Mouse (Mus musculus) adrenal gland, postnatal 25 days (tissue): ENCODE measurements around the gene Cpm. TPM values are rescaled to one million over a fixed set of nuclear protein-coding genes. Genes with fewer than 3 reads are reported as not detected.
A peak's percentile ranks its signal among the peaks of the same experiment; 100 is the strongest.
"Not testable (repeated sequence)": the region's sequence is repeated elsewhere in the genome, so short reads cannot be mapped to it uniquely, and the experiment has no call there.

Experiments used
- DNase-seq: peaks from one replicate; pipeline ENCODE4 v3.0.0; 2021; ENCODE audit warnings: mixed read lengths
- total RNA-seq: library from RNA; stranded (reverse); gene quantifications from 2 replicates; pipeline ENCODE4 v1.2.3, GENCODE M21; 2021

The Cpm gene
- total RNA-seq, 1 experiment from 2014 or later = 27.0 TPM

- DNase-seq = not testable (repeated sequence)
These were observed 75.1 kb downstream of the Cpm start for GRCm38 (mm10) chr10:117704314-117704963.

- no peak for DNase-seq
These were observed 75.7 kb downstream of the Cpm start for GRCm38 (mm10) chr10:117704964-117705335.

GRCm38 (mm10) chr10:117705806-117706205 lies 76.5 kb downstream of the Cpm start:
- DNase-seq = no peak

- DNase-seq = no peak
These were observed 77.1 kb downstream of the Cpm start for GRCm38 (mm10) chr10:117706440-117706839.

GRCm38 (mm10) chr10:117707114-117707838 lies 78.0 kb downstream of the Cpm start:
- no peak for DNase-seq

GRCm38 (mm10) chr10:117708376-117708775 lies 79.1 kb downstream of the Cpm start:
- no peak for DNase-seq

GRCm38 (mm10) chr10:117708856-117709255 lies 79.6 kb downstream of the Cpm start:
- DNase-seq = no peak

- no peak for DNase-seq
These were observed 80.1 kb downstream of the Cpm start for GRCm38 (mm10) chr10:117709326-117709830.

- peak; percentile 79 for DNase-seq
These were observed 80.8 kb downstream of the Cpm start for GRCm38 (mm10) chr10:117709930-117710603.

GRCm38 (mm10) chr10:117710604-117711141 lies 81.4 kb downstream of the Cpm start, which contains the start of gene Mdm2:
Mdm2 (minus strand) TSS chr10:117710758.
- peak; percentile 98 for DNase-seq

GRCm38 (mm10) chr10:117711408-117711807 lies 82.1 kb downstream of the Cpm start:
- no peak for DNase-seq

- DNase-seq = no peak
These were observed 83.0 kb downstream of the Cpm start for GRCm38 (mm10) chr10:117712191-117712754.

GRCm38 (mm10) chr10:117712871-117713270 lies 83.6 kb downstream of the Cpm start:
- DNase-seq = no peak

- no peak for DNase-seq
These were observed 84.2 kb downstream of the Cpm start for GRCm38 (mm10) chr10:117713466-117713865.

GRCm38 (mm10) chr10:117714048-117714545 lies 84.8 kb downstream of the Cpm start:
- no peak for DNase-seq

GRCm38 (mm10) chr10:117714928-117715500 lies 85.7 kb downstream of the Cpm start:
- DNase-seq = no peak

GRCm38 (mm10) chr10:117715654-117716053 lies 86.4 kb downstream of the Cpm start:
- DNase-seq = not testable (repeated sequence)

- no peak for DNase-seq
These were observed 87.4 kb downstream of the Cpm start for GRCm38 (mm10) chr10:117716686-117717085.

- peak; percentile 72 for DNase-seq
These were observed 88.3 kb downstream of the Cpm start for GRCm38 (mm10) chr10:117717583-117717982.

GRCm38 (mm10) chr10:117718161-117719119 lies 89.1 kb downstream of the Cpm start:
- peak; percentile 71 for DNase-seq
